19 mouse cellular contexts compared by ENCODE assay signal in genomic region chr12:86014174-86014573, GRCm38 (mm10).
"Had no signal": no experiment of that assay in that cellular context is flagged by ENCODE, and none has a peak within 500 bp of the region (broad histone marks: within the 10 kb centered on the region; RNA-seq: fewer than 3 reads in every experiment).

No protein-coding gene starts in this region.

- H3K4me3 ChIP-seq: layer of hippocampus, adult 2 months; limb, embryonic 15.5 days; liver, embryonic 12.5 days; midbrain, embryonic 10.5 days; neural tube, embryonic 12.5 days; stomach, embryonic 15.5 days had no signal

- H3K4me2 ChIP-seq: limb, embryonic 15.5 days; liver, embryonic 12.5 days; lung, embryonic 14.5 days; neural tube, embryonic 12.5 days; stomach, embryonic 15.5 days had no signal

- H3K27me3 ChIP-seq: limb, embryonic 15.5 days; liver, embryonic 12.5 days; neural tube, embryonic 12.5 days; stomach, embryonic 15.5 days had no signal

- ATAC-seq: liver, embryonic 12.5 days had no signal

- DNase-seq: kidney, adult 8-10 months; kidney, postnatal 10 days; kidney, postnatal 4 days; left cerebral cortex, postnatal 4 days; lung, embryonic 14.5 days; lung, postnatal 10 days; lung, postnatal 4 days; midbrain, embryonic 14.5 days; retina, postnatal 1 day; right cerebral cortex, postnatal 4 days; spleen, adult 18-20 months; thymus, adult 2 months; thymus, postnatal 25 days had no signal

- H3K9ac ChIP-seq: limb, embryonic 15.5 days; liver, embryonic 12.5 days; lung, embryonic 14.5 days; neural tube, embryonic 12.5 days; stomach, embryonic 15.5 days had no signal

- H3K9me3 ChIP-seq: limb, embryonic 15.5 days; liver, embryonic 12.5 days; midbrain, embryonic 10.5 days; neural tube, embryonic 12.5 days; stomach, embryonic 15.5 days had no signal

- H3K36me3 ChIP-seq: limb, embryonic 15.5 days; neural tube, embryonic 12.5 days; stomach, embryonic 15.5 days had no signal

- H3K4me1 ChIP-seq: midbrain, embryonic 10.5 days; neural tube, embryonic 12.5 days; stomach, embryonic 15.5 days had no signal

- H3K27ac ChIP-seq: layer of hippocampus, adult 2 months; limb, embryonic 15.5 days; liver, embryonic 12.5 days; midbrain, embryonic 10.5 days; neural tube, embryonic 12.5 days; stomach, embryonic 15.5 days had no signal
